ENCODE assay signal across 9 mouse cellular contexts in genomic region chr10:84395885-84396659, GRCm38 (mm10). TPM values are rescaled to one million over a fixed set of nuclear protein-coding genes. Genes with fewer than 3 reads are reported as not detected.
DNase-seq lines count a peak whose midpoint lies in the region; ATAC-seq lines count a peak whose summit lies in the region.
"Had no signal": no experiment of that assay in that cellular context is flagged by ENCODE, and none has a peak within 500 bp of the region (broad histone marks: within the 10 kb centered on the region; RNA-seq: fewer than 3 reads in every experiment).

No protein-coding gene starts in this region.

- ATAC-seq in forebrain, embryonic 16.5 days: 0 out of 2 replicates have a peak, but pooled peaks have one; percentile 21
- no peak; the same call in 1 of the 2 replicates for ATAC-seq in heart, embryonic 13.5 days (ENCODE audit: extremely low read depth, insufficient number of reproducible peaks, low FRiP score, low TSS enrichment)
- no peak for ATAC-seq in limb, embryonic 15.5 days (ENCODE audit: insufficient number of reproducible peaks, low FRiP score, low TSS enrichment, low read depth)

- H3K4me1 ChIP-seq in forebrain, embryonic 16.5 days (replicated peaks; ENCODE audit: control insufficient read depth, insufficient read depth, low read length): peaks cover 54% of the 10 kb centered on the region
- peaks cover 78% of the 10 kb centered on the region for H3K4me1 ChIP-seq in heart, embryonic 13.5 days
- H3K4me1 ChIP-seq in limb, embryonic 15.5 days: peaks cover 40% of the 10 kb centered on the region

- intact Hi-C loops in left cerebral cortex, postnatal 10 days (cut with DNase I): no loop called here

- H3K27me3 ChIP-seq in forebrain, embryonic 16.5 days (replicated peaks; ENCODE audit: control insufficient read depth, insufficient read depth, low read length): no peaks in the 10 kb centered on the region
- H3K27me3 ChIP-seq in heart, embryonic 13.5 days (replicated peaks): no peaks in the 10 kb centered on the region
- no peaks in the 10 kb centered on the region for H3K27me3 ChIP-seq in limb, embryonic 15.5 days

- H3K4me3 ChIP-seq in forebrain, embryonic 16.5 days (replicated peaks; ENCODE audit: low read length): no peak overlapping the region
- H3K4me3 ChIP-seq in heart, embryonic 13.5 days: no peak overlapping the region
- no peak overlapping the region for H3K4me3 ChIP-seq in limb, embryonic 15.5 days

- H3K4me2 ChIP-seq in forebrain, embryonic 16.5 days (ENCODE audit: low read length): no peak overlapping the region
- peak overlapping the region; percentile 37 for H3K4me2 ChIP-seq in heart, embryonic 13.5 days
- no peak overlapping the region for H3K4me2 ChIP-seq in limb, embryonic 15.5 days

- no peak overlapping the region for H3K9ac ChIP-seq in forebrain, embryonic 16.5 days (replicated peaks; ENCODE audit: low read depth, low read length)
- H3K9ac ChIP-seq in heart, embryonic 13.5 days: peak overlapping the region; percentile 28
- no peak overlapping the region for H3K9ac ChIP-seq in limb, embryonic 15.5 days

- no peaks in the 10 kb centered on the region for H3K9me3 ChIP-seq in forebrain, embryonic 16.5 days (ENCODE audit: control insufficient read depth, low read length)
- no peaks in the 10 kb centered on the region for H3K9me3 ChIP-seq in heart, embryonic 13.5 days
- no peaks in the 10 kb centered on the region for H3K9me3 ChIP-seq in limb, embryonic 15.5 days

- H3K27ac ChIP-seq in forebrain, embryonic 16.5 days (ENCODE audit: low read length): peak overlapping the region; percentile 8
- peak overlapping the region; percentile 86 for H3K27ac ChIP-seq in heart, embryonic 13.5 days (replicated peaks)
- peak overlapping the region; percentile 40 for H3K27ac ChIP-seq in limb, embryonic 15.5 days

- DNase-seq in heart, adult 18-20 months: peak; percentile 74 to 77
- no peak for DNase-seq in heart, adult 8-10 months (ENCODE audit: low spot score)
- DNase-seq in left cerebral cortex, postnatal 10 days (ENCODE audit: extremely low spot score in 1 of 2, low spot score in 2 of 2): no peak
- no peak for DNase-seq in yolk sac, embryonic 10.5 days (ENCODE audit: low spot score)
- no peak for DNase-seq in frontal cortex, adult 2 months (ENCODE audit: extremely low spot score in 1 of 2, low spot score in 1 of 2)
- DNase-seq: adrenal gland, postnatal 14 days had no signal

- no peaks in the 10 kb centered on the region for H3K36me3 ChIP-seq in forebrain, embryonic 16.5 days (ENCODE audit: control insufficient read depth, insufficient read depth)
- H3K36me3 ChIP-seq in heart, embryonic 13.5 days: peaks cover 32% of the 10 kb centered on the region
- 0 out of 2 replicates have a peak, but pooled peaks cover 18% of the 10 kb centered on the region for H3K36me3 ChIP-seq in limb, embryonic 15.5 days

- WGBS in forebrain, embryonic 16.5 days: 66% methylated on average over 8 of the region's 8 CpGs
- 39% methylated on average over 8 of the region's 8 CpGs for WGBS in heart, embryonic 13.5 days
- 65% methylated on average over 8 of the region's 8 CpGs for WGBS in limb, embryonic 15.5 days

RNA-seq across cellular contexts. Expression of gene Nuak1, which starts 44.3 kb away (rescaled TPM):
- total RNA-seq in heart, adult 18-20 months (2021): 10 to 100 TPM; 27.9 to 32.2 TPM
- total RNA-seq in heart, adult 8-10 months (2022): 10 to 100 TPM; 23.9 to 43.8 (median 34.0) TPM
- 12.5 and 15.7 TPM in 2 replicates for polyA plus RNA-seq in forebrain, embryonic 16.5 days (2015; fragmentation: Nextera tagmentation; extraction: Ambion mirVana)
- polyA plus RNA-seq in heart, embryonic 13.5 days (2015; fragmentation: Nextera tagmentation; extraction: Ambion mirVana): 2.3 and 2.6 TPM in 2 replicates
- 3.1 and 3.9 TPM in 2 replicates for polyA plus RNA-seq in limb, embryonic 15.5 days (2015; fragmentation: Nextera tagmentation; extraction: Ambion mirVana)
- 10 to 100 TPM; 47.7 to 55.0 TPM for total RNA-seq in left cerebral cortex, postnatal 10 days (2021)
- 23.4 and 24.2 TPM in 2 replicates for polyA plus RNA-seq in frontal cortex, adult 2 months (2012; rRNA removed)

Comparison
In these comparisons a context has a peak if more than half of its experiments do, and no peak if none do; other contexts are left out.
1. DNase-seq: peak in heart, adult 18-20 months (2 of 2); none in heart, adult 8-10 months (single experiment), left cerebral cortex, postnatal 10 days (0 of 2), yolk sac, embryonic 10.5 days (single experiment) and frontal cortex, adult 2 months (0 of 2).
2. H3K27ac ChIP-seq: peak in every context shown above with its lines; median percentile 86 in heart, embryonic 13.5 days; 40 in limb, embryonic 15.5 days; 8 in forebrain, embryonic 16.5 days.